Mouse (Mus musculus): ENCODE results near the gene Lpin1. TPM values are rescaled to one million over a fixed set of nuclear protein-coding genes. Genes with fewer than 3 reads are reported as not detected.

The Lpin1 gene
- polyA plus RNA-seq (2017; shearing (Covaris generic)) = 10 to 100 TPM in 2 of 3 experiments, 1 to 10 TPM in 1; 9.4 to 29.1 (median 16.7) TPM

DNA sequence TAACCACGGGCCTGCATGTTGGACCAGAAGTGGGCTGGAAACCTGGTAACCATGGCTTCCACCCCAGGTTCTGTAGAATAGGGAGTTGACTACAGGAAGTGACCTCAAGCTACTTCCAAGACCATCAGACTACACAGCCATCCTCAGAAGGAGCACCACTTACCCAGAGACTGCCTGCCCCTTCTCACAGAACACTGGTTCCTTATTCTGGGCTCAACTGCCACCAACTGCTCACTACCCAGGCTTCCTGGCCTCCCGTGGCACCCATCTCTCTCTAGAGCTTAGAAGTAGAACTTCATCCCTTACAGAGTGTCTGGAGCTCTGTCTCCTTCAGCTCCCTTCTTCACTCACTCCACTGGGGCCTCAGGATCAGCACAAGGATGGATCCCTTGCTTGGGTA lies at the start of gene Lpin1:
Gene Lpin1 (minus strand): TSS at position 31 of the 400 bp plus-strand sequence.
- no peak for ATAC-seq

DNA sequence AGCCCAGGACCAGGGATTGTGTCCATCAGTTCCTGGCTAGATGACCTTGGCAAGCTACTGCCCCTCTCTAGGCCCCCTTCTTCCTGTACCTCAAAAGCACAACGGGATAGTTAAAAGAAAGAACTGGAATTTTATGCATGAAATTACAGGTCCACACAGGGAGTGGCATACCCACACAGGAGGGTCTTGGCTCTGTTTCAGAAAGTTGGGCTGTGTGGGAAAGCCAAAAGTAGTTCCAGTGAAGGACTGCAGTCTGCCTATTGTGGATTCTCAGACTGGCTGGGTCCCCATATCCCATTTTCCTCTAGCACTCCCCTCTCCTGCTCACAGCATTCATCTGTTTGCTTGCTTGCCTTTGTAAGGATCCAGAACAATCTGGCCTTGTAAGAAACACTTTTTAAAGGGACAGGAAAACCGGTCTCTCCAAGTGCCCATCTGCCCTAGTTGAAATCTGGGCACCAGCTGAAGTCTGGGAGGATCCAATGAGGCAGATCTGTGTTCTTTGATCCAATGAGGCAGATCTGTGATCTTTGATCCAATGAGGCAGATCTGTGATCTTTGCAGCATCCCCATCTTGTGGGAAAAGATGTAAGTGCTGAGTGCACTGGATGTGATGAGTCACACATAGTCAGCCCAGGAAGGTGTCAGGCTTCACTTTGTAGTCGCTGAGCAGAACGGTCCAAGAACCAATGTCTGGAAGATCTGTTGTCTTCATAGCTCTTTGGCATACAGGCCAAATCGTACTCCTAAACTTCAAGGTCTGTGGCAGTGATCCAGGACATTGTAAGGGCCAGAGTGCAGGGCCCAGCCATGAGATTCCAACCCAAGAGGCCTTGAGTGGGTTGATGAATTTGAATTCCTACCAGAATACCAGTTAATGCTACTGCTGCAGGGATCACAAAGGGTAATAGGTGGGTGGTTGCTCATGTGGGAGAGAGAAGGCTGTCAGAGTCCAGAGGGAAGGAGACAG lies 46.4 kb upstream of the Lpin1 start:
- no peak for ATAC-seq

DNA sequence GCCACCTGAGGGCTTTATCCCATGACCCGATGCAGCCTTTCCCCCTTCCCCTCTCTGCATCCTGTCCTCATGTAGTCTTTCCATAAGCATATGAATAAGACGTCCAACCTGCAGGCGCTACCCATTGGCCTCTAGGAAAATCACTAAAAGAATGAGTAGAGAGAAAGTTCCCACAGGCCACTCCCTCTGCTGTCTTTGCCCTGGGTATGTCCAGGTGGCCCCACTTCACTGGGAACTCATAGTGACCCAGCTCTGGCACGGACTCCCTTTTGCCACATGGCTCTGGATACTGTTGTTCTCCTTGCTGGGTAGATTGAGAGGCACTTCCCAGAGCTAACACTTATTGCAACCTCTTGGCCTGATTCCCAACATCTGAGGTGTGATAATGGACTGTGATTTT lies 44.8 kb upstream of the Lpin1 start:
- no peak for ATAC-seq

DNA sequence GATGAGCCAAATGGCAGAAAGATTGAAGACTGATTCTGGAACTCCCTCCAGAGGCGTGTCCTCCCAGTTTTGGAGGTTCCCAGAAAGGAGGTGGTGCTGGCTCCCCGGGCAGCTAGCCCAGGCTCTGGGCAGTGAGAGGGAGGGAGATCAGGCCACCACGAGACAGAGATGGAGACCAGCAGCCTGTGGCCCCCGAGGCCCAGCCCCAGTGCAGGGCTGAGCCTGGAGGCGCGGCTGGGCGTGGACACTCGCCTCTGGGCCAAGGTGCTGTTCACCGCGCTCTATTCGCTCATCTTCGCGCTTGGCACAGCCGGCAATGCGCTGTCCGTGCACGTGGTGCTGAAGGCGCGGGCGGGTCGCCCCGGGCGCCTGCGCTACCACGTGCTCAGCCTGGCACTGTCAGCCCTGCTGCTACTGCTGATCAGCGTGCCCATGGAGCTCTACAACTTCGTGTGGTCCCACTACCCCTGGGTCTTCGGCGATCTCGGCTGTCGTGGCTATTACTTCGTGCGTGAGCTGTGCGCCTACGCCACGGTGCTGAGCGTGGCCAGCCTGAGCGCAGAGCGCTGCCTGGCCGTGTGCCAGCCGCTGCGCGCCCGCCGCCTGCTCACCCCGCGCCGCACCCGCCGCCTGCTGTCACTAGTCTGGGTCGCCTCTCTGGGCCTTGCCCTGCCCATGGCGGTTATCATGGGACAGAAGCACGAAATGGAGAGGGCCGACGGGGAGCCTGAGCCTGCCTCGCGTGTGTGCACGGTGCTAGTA lies 42.7 kb upstream of the Lpin1 start, which contains the start of gene Ntsr2:
Gene Ntsr2 (plus strand): TSS at position 51 of the 762 bp plus-strand sequence.
- no peak for ATAC-seq

DNA sequence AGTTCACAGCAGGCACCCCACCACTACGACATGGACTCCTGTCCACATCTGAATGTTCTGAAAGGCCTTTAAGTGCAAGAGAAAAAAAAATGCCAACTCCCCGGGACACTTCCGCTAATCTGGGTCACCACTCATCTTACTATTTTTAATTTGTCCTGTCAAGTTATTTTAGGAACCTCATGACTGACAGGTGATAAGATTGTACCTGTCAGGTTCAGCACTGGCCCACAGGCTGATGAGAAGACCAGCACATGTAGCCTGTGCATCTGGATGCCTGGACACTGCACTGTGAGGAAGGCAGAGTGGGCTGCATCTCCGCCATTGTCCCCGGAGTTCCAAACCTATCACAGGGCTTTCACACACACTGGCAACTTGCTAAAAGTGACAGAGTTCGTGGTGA lies 39.1 kb upstream of the Lpin1 start:
- ATAC-seq = no peak

DNA sequence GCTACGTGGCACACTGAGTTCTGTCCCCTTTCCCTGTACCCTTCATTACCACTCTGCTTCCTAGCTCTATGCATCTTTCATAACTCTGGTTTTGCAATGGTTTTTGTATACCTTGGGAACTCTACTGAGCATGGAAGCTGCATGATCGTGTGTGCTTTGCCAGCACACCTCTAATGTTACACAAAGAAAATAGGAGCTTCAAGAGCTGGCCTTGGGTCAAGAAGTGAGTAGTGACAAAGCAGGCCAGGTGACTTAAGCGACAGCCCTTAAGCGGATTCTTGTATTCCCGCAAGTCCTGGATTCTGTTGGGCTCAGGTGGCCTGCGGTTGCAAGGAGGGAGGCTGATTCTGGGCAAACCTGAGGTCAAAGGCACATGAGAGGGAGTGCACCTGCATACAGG lies 37.5 kb upstream of the Lpin1 start:
- no peak for ATAC-seq

DNA sequence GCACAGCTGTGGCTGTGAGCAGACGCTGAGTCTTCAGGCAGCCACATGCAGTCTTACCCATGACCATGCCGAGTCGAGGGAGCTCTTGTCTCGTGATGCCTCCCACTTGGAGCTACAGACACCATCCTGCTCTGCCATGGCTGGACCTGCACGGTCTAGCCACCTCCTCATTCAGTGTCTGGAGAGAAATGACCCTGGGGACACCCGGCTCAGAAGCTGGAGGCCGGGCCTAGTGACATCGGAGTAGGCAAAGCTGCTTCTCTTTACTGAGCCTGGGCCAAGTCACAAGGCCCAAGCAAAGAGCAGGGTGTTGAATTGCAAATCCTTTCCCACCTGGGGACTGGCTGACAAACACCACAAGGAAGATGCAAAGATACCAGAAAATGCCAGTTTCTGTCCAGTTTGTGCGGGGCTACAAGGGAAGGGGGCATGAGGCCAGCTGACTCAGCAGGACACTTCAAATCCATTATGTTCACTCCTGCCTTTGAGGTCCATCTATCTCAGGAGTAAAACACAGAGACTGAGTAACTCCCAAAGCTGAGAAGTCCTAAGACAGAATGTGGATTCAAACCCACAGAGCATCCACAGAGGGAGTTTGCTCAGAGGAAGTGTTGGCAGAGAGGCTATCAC lies 36.1 kb upstream of the Lpin1 start:
- no peak for ATAC-seq

DNA sequence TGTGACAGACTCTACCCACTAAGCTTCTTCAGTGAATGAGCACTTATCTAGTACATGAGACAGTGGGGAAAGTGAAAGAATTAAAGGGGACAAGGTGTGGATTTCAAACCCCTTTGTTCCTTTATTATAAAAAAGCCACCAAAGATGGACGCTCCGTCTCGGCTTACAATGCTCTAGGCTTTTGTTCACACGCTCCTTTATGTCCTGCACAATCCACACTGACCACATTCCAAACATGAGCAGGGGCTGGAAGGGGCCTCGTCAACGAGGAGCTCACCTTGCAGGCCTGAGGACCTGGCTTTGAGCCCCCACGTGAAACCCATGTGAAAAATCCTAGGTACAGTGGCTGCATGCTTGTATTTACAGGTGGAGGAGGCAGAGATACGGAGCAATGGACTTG lies 33.9 kb upstream of the Lpin1 start:
- no peak for ATAC-seq

DNA sequence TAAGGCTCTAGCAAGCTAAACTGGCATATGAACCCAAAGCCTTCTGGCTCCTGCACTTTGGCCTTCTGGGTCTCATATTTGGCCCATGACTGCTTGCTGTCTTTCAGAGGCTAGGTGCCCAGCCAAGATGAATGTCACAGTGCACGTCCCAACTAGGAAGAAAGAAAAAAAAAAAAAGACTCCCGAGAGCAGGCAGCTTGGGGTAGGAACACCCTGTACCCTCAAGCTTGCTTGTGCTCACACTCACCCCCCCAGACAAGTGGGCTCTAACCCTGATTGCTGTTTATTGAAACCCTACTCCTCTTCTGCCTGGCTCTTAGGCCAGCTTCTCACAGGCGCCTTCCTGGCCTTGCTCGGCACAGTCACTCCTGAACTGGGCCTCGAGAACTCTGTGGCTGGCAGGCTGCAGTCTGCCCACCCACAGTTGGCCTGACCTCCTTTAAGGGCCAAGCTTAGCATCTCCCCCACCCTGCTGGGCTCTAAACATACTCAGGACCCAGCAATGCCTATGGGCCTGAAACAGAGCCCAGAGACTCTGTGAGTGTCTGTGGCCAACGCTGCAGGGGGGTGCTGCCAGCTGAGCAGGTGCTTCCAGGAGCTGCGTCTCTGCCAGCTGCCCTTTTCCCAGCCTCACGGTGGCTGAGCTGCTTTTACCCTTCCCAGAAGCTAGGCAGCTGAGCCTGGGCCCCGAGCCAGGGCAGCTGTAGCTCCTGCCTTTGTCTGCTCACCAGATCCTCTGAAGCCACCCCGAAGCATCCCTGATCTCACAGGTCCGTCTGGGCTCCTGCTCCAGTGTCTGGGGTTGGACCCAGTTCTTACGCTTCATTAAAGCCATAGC lies 33.0 kb upstream of the Lpin1 start:
- no peak for ATAC-seq

DNA sequence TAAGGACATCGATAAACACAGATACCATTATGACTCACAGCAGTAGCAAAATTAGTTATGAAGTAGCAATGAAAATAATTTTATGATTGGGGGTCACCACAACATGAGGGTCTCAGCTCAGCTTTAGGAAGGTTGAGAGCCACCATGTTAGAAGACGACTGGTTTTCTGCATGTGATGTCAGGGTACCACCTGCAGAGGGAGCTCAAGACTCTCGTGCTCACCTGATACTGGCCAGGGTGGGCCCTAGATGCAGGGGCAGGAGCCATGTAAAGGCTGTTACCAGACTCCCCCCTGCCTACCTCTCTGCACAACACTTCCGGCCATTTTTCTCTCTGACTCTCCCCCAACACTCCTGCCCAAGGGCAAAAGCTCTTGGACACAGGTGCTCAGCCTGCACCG lies 31.2 kb upstream of the Lpin1 start:
- no peak for ATAC-seq

DNA sequence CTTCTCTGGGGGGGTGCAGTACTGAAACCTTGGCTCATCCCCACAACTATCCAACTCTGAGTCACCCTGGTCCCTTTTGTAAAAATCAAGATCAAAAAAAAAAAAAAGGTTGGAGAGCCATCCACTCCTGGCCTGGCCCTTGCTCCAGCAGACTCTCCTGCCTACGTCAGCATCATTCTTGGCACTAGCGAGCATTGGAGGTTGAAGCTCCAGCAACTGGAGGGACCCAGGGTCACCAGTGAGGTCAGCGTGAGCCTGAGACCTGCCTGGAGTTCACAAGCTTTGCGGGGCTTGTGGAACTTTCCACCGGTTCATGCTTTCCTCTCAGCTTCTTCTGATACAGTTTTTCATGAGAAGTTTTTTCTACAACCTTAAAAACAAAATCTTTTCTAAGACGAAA lies 29.3 kb upstream of the Lpin1 start:
- no peak for ATAC-seq

DNA sequence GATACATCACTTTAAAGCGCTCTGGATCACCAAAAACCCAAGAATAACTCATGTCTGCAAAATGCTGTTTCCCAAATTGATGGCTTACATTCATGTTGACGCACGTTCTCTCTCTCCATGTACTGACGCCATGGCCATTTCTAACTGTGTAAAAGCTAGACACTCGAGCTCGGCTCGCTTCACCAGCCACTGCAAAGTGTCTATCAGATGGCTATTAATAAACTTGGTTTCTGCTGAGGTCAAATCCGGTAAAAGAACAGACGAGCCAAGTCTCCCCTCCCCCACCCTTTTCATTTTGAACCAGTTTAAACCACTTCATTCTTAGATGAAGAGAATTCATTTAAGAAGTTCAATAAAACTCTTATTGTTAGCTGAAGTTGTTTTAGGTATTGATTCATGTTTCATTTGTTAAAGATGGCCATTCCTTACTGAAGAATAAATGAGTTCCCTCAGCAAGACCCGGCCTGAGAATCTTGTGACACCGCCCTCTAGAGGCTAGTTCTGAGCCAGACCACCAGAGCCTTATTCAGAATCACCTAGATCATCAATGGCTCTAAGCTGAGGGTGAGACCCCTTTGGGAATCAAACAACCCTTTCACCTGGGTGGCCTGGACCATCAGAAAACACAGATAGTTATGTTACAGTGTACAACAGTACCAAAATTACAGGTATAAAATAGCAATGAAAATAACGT lies 28.5 kb upstream of the Lpin1 start:
- no peak for ATAC-seq

DNA sequence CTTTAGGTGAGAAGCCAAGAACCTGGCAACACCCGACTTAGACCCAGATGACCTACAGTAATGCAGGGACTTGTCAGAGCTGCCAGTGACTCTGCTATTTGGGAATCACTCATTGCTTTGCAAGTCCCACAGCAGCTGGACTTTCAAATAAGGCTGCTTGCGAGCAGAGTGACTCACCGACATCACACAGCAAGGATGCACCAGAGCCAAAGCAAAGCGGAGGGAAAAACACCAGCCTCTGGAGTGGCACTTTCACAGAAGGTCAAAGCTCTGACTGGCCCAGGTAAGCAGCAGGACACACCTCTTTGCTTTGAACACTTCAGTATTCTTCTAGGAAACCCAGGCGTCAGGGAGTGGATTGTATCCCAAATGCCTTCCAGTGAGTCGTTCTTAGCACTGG lies 25.1 kb upstream of the Lpin1 start:
- ATAC-seq = no peak

DNA sequence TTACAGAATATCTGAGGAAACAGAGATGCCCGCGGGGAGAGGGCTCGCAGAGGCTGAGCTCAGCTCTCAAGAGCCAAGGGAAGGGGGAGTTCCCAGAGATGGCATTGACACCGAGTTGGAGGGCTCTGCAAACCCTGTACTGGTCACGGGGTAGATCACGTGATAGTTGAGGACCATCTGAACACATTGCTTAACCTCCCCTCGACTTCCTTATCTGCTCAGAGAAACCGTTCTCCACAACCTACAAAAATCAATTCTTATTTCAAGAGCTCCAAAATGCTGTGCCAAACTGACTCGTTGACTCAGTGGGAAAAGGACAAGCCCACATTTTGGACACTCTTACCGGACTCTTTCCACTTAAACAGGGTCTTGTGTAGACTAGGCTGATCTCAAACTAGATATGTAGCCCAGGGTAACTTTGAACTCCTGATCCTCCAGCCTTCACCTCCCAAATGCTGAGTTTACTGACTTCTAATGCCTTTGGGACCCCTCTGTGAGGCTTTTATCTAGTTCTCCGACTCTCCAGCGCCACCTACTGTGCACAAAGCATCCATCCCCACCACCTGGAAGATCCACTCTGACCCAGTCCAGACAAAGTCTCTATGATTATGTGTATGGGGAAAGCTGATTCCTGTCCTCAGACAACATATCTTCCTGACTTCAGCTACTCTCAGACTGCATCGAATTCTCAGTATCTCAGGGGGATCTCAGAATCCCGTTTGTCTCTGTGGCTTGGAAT lies 23.5 kb upstream of the Lpin1 start:
- ATAC-seq = no peak

DNA sequence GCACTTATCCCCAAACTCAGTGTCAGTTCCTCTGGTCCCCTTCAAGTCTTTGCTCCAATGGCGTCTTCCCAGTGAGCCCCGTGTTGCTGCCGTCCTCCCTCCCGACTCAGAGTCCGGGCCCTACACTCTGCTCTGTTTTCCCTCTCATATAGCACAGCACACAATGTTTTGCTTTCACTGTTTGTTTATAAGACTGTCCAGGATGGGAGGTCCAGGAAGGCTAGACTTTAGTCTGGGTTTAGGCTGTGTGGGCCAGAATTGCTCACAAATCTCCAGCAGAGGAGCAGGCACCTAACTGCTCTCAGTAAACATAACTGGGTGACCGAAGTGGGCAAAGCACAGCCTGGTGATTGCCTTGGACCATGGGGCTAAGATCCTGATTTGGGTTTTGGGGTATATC lies 22.5 kb upstream of the Lpin1 start:
- no peak for ATAC-seq

DNA sequence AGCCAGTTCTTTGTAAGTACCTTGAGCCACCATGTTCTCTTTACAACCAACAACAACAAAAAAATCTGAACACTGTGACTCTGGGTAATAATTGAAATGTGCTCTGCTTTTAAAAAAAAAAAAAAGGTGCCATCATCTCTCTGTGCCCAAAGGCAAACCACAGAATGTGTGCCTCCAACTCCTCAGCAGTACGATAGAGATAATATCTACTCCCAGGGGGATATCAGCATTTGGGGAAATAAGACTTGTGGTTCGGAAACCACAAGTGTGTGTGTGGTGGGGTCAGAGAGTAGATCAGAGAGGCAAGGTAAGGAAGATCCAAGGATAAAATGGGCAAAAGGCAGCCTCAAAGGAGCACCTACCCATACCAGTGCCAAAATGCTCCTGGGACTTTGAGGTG lies 20.7 kb upstream of the Lpin1 start:
- ATAC-seq = no peak

DNA sequence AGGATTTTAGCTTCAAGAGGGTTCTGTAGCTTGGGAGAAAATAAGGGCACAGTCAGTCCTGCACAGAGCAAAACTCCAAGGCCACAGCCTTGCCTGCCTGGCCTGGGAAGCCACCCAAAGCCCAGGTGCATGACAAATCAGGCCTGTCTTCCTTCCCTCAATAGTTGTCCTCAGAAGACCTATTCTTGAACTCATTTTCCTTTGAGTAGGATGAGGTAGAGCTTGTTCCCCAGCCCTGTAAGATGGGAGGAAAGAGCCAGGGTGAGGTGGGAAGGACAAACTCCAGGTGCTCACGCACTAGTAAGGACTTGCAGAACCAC lies 20.1 kb upstream of the Lpin1 start:
- ATAC-seq = no peak

DNA sequence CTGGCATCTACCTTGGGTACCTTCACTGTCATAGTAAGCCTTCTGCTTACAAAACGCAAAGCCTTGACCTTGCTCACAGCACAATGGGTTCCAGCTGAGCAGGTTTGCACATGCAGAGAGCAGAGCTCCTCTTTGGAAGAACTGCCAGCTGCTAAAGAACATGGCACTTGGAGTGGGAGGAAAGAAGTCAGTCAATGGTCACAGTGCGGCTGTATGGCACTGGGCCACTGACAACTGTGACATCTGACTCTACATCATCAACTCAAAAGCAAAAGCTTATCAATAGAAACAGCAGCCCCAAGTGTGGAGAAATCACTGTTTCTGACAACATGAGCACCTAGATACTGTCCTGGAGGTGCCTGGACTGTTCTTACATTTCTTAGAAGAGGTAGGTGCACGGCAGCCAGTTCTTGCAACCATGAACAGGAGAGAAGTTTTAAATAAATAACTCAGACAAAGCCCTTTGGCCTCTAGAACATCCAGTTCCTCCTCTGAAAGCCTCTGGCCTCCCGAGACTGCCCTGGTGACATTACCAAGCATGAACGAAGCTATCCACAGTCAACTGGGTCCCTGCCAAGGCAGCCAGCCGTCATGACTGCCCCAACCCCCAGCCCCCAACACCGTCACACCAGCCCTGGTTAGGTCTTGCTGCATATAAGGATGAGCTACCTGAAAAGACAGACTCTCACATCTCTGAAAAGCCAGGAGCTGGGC lies 19.5 kb upstream of the Lpin1 start:
- no peak for ATAC-seq

DNA sequence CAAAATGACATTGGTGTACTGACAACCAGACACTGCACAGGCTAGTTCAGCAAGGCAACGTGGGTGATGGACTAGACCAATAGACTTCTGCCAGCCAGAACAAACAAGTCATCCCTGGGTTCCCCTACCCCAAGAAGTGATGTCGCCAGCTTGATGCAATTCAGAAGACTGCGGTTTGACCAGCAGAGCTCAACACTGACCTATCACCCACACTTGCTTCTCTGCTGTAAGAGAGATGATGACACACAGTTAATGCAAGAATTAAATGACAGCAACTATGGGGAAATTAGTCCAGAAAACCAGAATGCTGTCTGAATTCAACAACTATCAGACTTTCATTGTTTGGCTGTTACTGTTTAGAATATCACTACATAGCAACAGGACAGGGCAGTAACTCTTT lies 9.5 kb upstream of the Lpin1 start:
- no peak for ATAC-seq

DNA sequence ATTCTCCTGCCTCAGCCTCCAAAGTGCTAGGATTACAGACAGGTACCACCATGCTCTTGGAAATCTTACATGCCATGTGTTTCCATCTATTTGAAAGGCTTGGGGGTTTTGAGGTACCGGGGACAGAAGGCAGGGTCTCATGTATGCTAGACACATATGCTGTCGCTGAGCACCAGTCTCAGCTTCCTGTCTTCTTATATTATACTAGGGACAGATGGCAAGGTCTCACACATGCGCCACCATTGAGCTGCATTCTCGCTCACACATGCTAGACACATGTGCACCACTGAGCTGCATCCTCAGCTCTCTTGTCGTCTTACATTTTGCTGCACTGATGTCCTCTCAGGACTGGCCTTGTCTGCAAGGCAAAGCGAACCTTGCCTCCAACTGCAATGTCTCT lies 8.7 kb upstream of the Lpin1 start:
- ATAC-seq = no peak
